Mouse (Mus musculus): Measurements from ENCODE around the gene Wsb2.

- TF ChIP-seq HCFC1 (IDR thresholded peaks at IDR 0.05; ENCODE audit: borderline replicate concordance, insufficient read depth, low read length) = no peak
- no peak for TF ChIP-seq ZC3H11A (IDR thresholded peaks at IDR 0.05; ENCODE audit: borderline replicate concordance, low read depth, low read length)
- no peak for TF ChIP-seq CHD2 (IDR thresholded peaks at IDR 0.05; ENCODE audit: low read depth, low read length)
Observed at GRCm38 (mm10) chr5:117348279-117348678, 8.8 kb upstream of the Wsb2 start.

All from ES-E14 (cell line).